ENCODE assay signal across 9 mouse cellular contexts in the genomic region with DNA sequence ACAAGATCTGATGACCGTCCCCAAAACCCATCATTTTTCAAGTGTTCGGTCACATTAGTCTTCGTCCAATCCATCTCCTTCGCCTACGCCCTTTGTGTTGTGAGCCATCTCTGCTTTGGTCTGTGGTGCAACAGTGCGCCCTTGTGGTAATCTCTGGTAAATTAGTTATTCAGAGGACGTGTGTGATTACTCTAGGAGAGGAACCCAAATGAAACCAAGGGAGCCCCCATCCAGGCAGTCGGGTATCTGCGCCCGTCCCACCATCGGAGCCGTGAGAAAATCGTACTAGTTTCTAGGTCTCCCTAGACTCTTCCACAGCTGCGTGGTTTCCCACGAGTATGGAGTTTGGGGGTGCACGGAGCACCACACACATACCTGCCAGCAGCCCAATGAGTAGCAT. TPM values are rescaled to one million over a fixed set of nuclear protein-coding genes. Genes with fewer than 3 reads are reported as not detected.
DNase-seq lines count a peak whose midpoint lies in the region; ATAC-seq and TF ChIP-seq lines count a peak whose summit lies in the region.
"Had no signal": no experiment of that assay in that cellular context is flagged by ENCODE, and none has a peak within 500 bp of the region (broad histone marks: within the 10 kb centered on the region; RNA-seq: fewer than 3 reads in every experiment).

No protein-coding gene starts in this region.

- H3K9me3 ChIP-seq in neural tube, embryonic 15.5 days (replicated peaks) = no peaks in the 10 kb centered on the region

- TF ChIP-seq CTCF in gastrocnemius, adult 2 months (IDR thresholded peaks at IDR 0.05) = peak; percentile 61
- peak; percentile 78 for TF ChIP-seq CTCF in layer of hippocampus, adult 2 months (conservative IDR thresholded peaks at IDR 0.05)

- H3K4me3 ChIP-seq in gastrocnemius, adult 2 months = no peak overlapping the region
- H3K4me3 ChIP-seq in layer of hippocampus, adult 2 months = no peak overlapping the region
- no peak overlapping the region for H3K4me3 ChIP-seq in neural tube, embryonic 15.5 days (replicated peaks)

- peaks cover 51% of the 10 kb centered on the region for H3K36me3 ChIP-seq in neural tube, embryonic 15.5 days

- intact Hi-C loops in gastrocnemius, adult 2 months (cut with DNase I) = loop anchor here (5.0 kb wide), 1 partner anchor 173 kb away; the partner anchor contains the start of gene Zfp954

- H3K27me3 ChIP-seq in neural tube, embryonic 15.5 days (replicated peaks) = no peaks in the 10 kb centered on the region

- 85% methylated on average over 16 of the region's 16 CpGs for WGBS in neural tube, embryonic 15.5 days

- H3K9ac ChIP-seq in neural tube, embryonic 15.5 days (replicated peaks) = no peak overlapping the region

- no peak overlapping the region for H3K27ac ChIP-seq in gastrocnemius, adult 2 months
- H3K27ac ChIP-seq in layer of hippocampus, adult 2 months = no peak overlapping the region
- H3K27ac ChIP-seq in neural tube, embryonic 15.5 days (replicated peaks) = no peak overlapping the region

- ATAC-seq in neural tube, embryonic 15.5 days (ENCODE audit: low FRiP score) = no peak

- peaks cover 7% of the 10 kb centered on the region for H3K4me1 ChIP-seq in neural tube, embryonic 15.5 days

- peak; percentile 50 for DNase-seq in gastrocnemius, adult 2 months
- no peak for DNase-seq in gastrocnemius, postnatal 4 days (ENCODE audit: low spot score in 2 of 2)
- DNase-seq in 416B (ENCODE audit: low read depth) (peak; percentile 73), ZHBTc4 (ENCODE audit: low read depth, low spot score) (peak; percentile 77)
- peak; percentile 57 for DNase-seq in embryo, embryonic 10.5 days (ENCODE audit: low spot score)
- peak; percentile 63 to 69 for DNase-seq in layer of hippocampus, adult 2 months (ENCODE audit: low spot score in 2 of 2)
- DNase-seq in natural killer cell, adult 2 months (ENCODE audit: low spot score in 2 of 2) = peak; percentile 35 to 65

- no peak overlapping the region for H3K4me2 ChIP-seq in neural tube, embryonic 15.5 days

RNA-seq across cellular contexts. Expression of gene Clcn4, which starts 5.1 kb away (rescaled TPM):
- total RNA-seq in gastrocnemius, adult 2 months (2021) = 10 to 100 TPM; 29.9 to 37.1 TPM
- total RNA-seq in gastrocnemius, postnatal 4 days (2021) = 10 to 100 TPM; 25.5 to 28.1 TPM
- 100 to 1,000 TPM; 128 to 137 TPM for total RNA-seq in layer of hippocampus, adult 2 months (2021)
- 168 and 192 TPM in 2 replicates for polyA plus RNA-seq in neural tube, embryonic 15.5 days (2015; fragmentation: Nextera tagmentation; extraction: Ambion mirVana)

RNA-seq across cellular contexts. Expression of gene Gm45844, which starts 17.5 kb away (rescaled TPM):
- total RNA-seq in gastrocnemius, adult 2 months (2021) = 1 to 10 TPM; 1.7 to 4.1 TPM
- total RNA-seq in gastrocnemius, postnatal 4 days (2021) = 1 to 10 TPM; 1.1 to 1.8 TPM
- 10 to 100 TPM in 1 of 2 experiments, 1 to 10 TPM in 1; 9.6 to 14.4 TPM for total RNA-seq in layer of hippocampus, adult 2 months (2021)
- 9.4 and 12.6 TPM in 2 replicates for polyA plus RNA-seq in neural tube, embryonic 15.5 days (2015; fragmentation: Nextera tagmentation; extraction: Ambion mirVana)

RNA-seq across cellular contexts. Expression of gene Vmn2r30, which starts 41.8 kb away (rescaled TPM):
- total RNA-seq in gastrocnemius, adult 2 months (2021) = under 1 TPM in 1 of 2 experiments, not detected in 1; 0.05 TPM
- total RNA-seq in gastrocnemius, postnatal 4 days (2021) = not detected
- total RNA-seq in layer of hippocampus, adult 2 months (2021) = under 1 TPM; 0.15 to 0.18 TPM
- polyA plus RNA-seq in neural tube, embryonic 15.5 days (2015; fragmentation: Nextera tagmentation; extraction: Ambion mirVana) = not detected in 2 replicates
- total RNA-seq: left cerebral cortex, postnatal 36 days had no signal

RNA-seq across cellular contexts. Expression of gene Vmn2r29, which starts 48.5 kb away (rescaled TPM):
- under 1 TPM in 1 of 2 experiments, not detected in 1; 0.08 TPM for total RNA-seq in gastrocnemius, adult 2 months (2021)
- total RNA-seq in gastrocnemius, postnatal 4 days (2021) = under 1 TPM; 0.22 to 0.23 TPM
- 1 to 10 TPM; 2.7 TPM for total RNA-seq in layer of hippocampus, adult 2 months (2021)
- polyA plus RNA-seq in neural tube, embryonic 15.5 days (2015; fragmentation: Nextera tagmentation; extraction: Ambion mirVana) = 1.1 and 2.3 TPM in 2 replicates

Comparison
In these comparisons a context has a peak if more than half of its experiments do, and no peak if none do; other contexts are left out.
1. DNase-seq: peak in gastrocnemius, adult 2 months (single experiment), 416B (single experiment), ZHBTc4 (single experiment), embryo, embryonic 10.5 days (single experiment), layer of hippocampus, adult 2 months (2 of 2) and natural killer cell, adult 2 months (2 of 2); none in gastrocnemius, postnatal 4 days (0 of 2).